Mouse (Mus musculus): ENCODE data around the gene Ndufb7.

Gene Ndufb7

DNA sequence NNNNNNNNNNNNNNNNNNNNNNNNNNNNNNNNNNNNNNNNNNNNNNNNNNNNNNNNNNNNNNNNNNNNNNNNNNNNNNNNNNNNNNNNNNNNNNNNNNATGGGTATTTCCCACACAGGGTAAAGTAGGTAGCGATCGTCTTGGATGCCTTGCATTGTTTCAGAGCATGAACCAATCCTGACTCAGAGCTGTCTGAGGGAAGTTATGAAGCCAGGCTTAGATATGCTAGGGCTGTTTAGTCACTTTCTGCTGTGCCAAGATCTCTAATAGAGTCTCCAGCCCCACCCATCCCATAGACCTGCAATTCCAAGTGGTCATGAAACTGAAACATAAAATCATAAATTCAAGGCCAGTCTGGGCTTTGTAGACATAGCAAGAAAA, 36.2 kb downstream of the Ndufb7 start:
- ATAC-seq (ENCODE audit: low TSS enrichment), result peak; percentile 18; the same call in 1 of the 2 replicates

GRCm38 (mm10) chr8:83607661-83608397, 41.4 kb downstream of the Ndufb7 start, which contains the start of the genes Tecr and Dnajb1:
Tecr (minus strand) TSS chr8:83607971.
Dnajb1 (plus strand) TSS chr8:83608193.
- peak; percentile 87 for ATAC-seq (ENCODE audit: low TSS enrichment)

GRCm38 (mm10) chr8:83608398-83608829, 41.9 kb downstream of the Ndufb7 start:
- ATAC-seq (ENCODE audit: low TSS enrichment), result peak; percentile 60

- no peak for ATAC-seq (ENCODE audit: low TSS enrichment)
Observed at GRCm38 (mm10) chr8:83609086-83609485, 42.6 kb downstream of the Ndufb7 start.

DNA sequence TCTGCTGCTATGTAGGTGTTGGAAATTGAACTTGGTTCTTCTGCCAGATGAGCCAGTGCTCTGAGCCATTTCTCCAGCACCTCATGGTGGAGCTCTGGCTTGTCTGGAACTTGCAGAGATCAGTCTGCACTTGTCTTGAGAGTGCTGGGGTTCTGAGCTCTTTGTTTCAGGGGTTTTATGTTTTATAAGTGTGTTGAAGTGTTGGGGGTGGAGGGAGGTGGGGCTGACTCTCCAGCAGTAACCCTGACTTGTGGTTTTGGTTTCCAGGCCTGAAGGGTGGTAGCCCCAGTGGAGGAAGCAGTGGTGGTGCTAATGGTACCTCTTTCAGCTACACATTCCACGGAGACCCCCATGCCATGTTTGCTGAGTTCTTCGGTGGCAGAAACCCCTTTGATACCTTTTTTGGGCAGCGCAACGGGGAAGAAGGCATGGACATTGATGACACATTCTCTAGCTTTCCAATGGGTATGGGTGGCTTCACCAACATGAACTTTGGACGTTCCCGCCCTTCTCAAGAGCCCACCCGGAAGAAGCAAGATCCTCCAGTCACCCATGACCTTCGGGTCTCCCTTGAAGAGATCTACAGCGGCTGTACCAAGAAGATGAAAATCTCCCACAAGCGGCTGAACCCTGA, 43.2 kb downstream of the Ndufb7 start:
- ATAC-seq (ENCODE audit: low TSS enrichment), result no peak

GRCm38 (mm10) chr8:83611921-83612320, 45.5 kb downstream of the Ndufb7 start:
- no peak for ATAC-seq (ENCODE audit: low TSS enrichment)

- ATAC-seq (ENCODE audit: low TSS enrichment), result no peak
Observed at GRCm38 (mm10) chr8:83613695-83614094, 47.2 kb downstream of the Ndufb7 start.

- no peak for ATAC-seq (ENCODE audit: low TSS enrichment)
Observed at GRCm38 (mm10) chr8:83616625-83617024, 50.2 kb downstream of the Ndufb7 start.

GRCm38 (mm10) chr8:83617111-83617510, 50.6 kb downstream of the Ndufb7 start:
- peak; percentile 82 for ATAC-seq (ENCODE audit: low TSS enrichment)

DNA sequence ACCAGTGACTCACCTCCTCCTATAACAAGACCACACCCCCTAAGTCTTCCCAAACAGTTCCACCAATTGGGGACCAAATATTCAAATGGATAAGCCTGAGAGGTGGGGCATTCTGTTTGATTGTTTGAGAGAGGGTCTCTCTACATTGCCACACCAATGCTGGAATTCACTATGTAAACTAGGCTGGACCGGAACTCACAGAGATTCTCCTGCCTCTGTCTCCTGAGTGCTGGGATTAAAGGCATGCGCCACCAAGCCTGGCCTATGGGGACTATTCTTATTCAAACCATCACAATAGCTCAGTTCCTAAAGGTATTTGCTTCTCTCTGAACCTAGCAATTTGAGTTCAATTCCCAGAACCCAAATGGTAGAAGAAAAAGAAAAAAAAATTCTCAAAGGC, 52.1 kb downstream of the Ndufb7 start:
- no peak for ATAC-seq (ENCODE audit: low TSS enrichment)

- no peak for ATAC-seq (ENCODE audit: low TSS enrichment)
Observed at GRCm38 (mm10) chr8:83619568-83620285, 53.3 kb downstream of the Ndufb7 start.

Measured in frontal cortex, adult (tissue).